Mouse (Mus musculus) CH12.LX (cell line): ENCODE measurements at regions not wholly inside any gene's neighbourhood (a gene's known extent, or its start where the extent isn't known, plus 50 kb on each side); places are given as distances from the start of the nearest gene placed in this dataset.

Experiments used
- DNase-seq: peaks from one replicate; pipeline ENCODE4 v3.0.0-alpha.2; 2013; ENCODE audit errors: extremely low read depth
- H3K27ac ChIP-seq: 2 replicates; pipeline ENCODE4 v1.5.1; 2012; ENCODE audit warnings: low read depth, mild to moderate bottlenecking, control low read depth, moderate library complexity; ENCODE audit not compliant: insufficient read depth
- H3K27me3 ChIP-seq: replicated peaks from 2 replicates; pipeline ENCODE3; 2012; ENCODE audit warnings: inconsistent platforms
- H3K36me3 ChIP-seq, 2 experiments: replicated peaks in 1 of 2; 2 replicates each; pipeline versions ENCODE3 to v1.6.1; 2012; ENCODE audit warnings: inconsistent platforms in 1 of 2, low read length in 1 of 2, mild to moderate bottlenecking in 1 of 2, mixed read lengths in 1 of 2, moderate library complexity in 1 of 2; ENCODE audit not compliant: control insufficient read depth in 1 of 2, insufficient read depth in 1 of 2
- H3K4me1 ChIP-seq, 2 experiments: 2 replicates each; pipeline ENCODE4 v1.6.1; 2012; ENCODE audit warnings: inconsistent platforms in 1 of 2, moderate library complexity in 1 of 2; ENCODE audit not compliant: insufficient read depth in 2 of 2, control insufficient read depth in 1 of 2
- H3K4me2 ChIP-seq: 2 replicates; pipeline ENCODE4 v1.6.1; 2012; ENCODE audit warnings: low read depth, mild to moderate bottlenecking, control low read depth; ENCODE audit not compliant: poor library complexity, insufficient read depth, severe bottlenecking
- H3K4me3 ChIP-seq, 3 experiments: fragments of 150-350 bp in 1 of 3; sonication (generic) in 1 of 3; replicated peaks in 1 of 3; 2 replicates each; pipeline versions ENCODE3 to v1.5.1; 2011 to 2012; ENCODE audit warnings: low read depth in 2 of 3, low read length in 2 of 3, mild to moderate bottlenecking in 2 of 3, moderate library complexity in 2 of 3, control low read depth in 1 of 3, improper control_type of control experiment in 1 of 3, inconsistent platforms in 1 of 3, mixed read lengths in 1 of 3; ENCODE audit not compliant: poor library complexity in 1 of 3
- H3K79me2 ChIP-seq: replicated peaks from 2 replicates; pipeline ENCODE4 v1.6.1; 2012; ENCODE audit warnings: mild to moderate bottlenecking, moderate library complexity; ENCODE audit not compliant: control insufficient read depth, poor library complexity, insufficient read depth, severe bottlenecking; ENCODE audit errors: extremely low read depth
- H3K9ac ChIP-seq: 2 replicates; pipeline ENCODE4 v1.6.1; 2012; ENCODE audit warnings: low read depth, mild to moderate bottlenecking, control low read depth, moderate library complexity; ENCODE audit not compliant: insufficient read depth
- H3K9me3 ChIP-seq: replicated peaks from 2 replicates; pipeline ENCODE3; 2012; ENCODE audit warnings: low read length, inconsistent platforms, mixed read lengths
- CHD1 ChIP-seq: IDR thresholded peaks from 2 replicates; pipeline ENCODE4 v1.6.1; 2012; ENCODE audit warnings: low read depth, low read length, improper control_type of control experiment, inconsistent platforms
- CHD2 ChIP-seq: IDR thresholded peaks from 2 replicates; pipeline ENCODE4 v1.6.1; 2011; ENCODE audit warnings: low read length, improper control_type of control experiment
- CTCF ChIP-seq, 2 experiments: IDR thresholded peaks in 1 of 2; conservative IDR thresholded peaks in 1 of 2; 2 replicates each; pipeline ENCODE4 v1.5.1; 2011 to 2012; ENCODE audit warnings: low read depth in 2 of 2, low read length in 2 of 2, improper control_type of control experiment in 1 of 2, inconsistent platforms in 1 of 2, mild to moderate bottlenecking in 1 of 2, moderate library complexity in 1 of 2
- ELF1 ChIP-seq: IDR thresholded peaks from 2 replicates; pipeline ENCODE4 v1.6.1; 2014; ENCODE audit warnings: low read depth, mild to moderate bottlenecking, inconsistent platforms, low read length, improper control_type of control experiment
- IRF4 ChIP-seq: IDR thresholded peaks from 2 replicates; pipeline ENCODE4 v1.6.1; 2014; ENCODE audit warnings: low read depth, mild to moderate bottlenecking, inconsistent platforms, low read length, improper control_type of control experiment
- JUND ChIP-seq: conservative IDR thresholded peaks from 2 replicates; pipeline ENCODE4 v1.6.1; 2011; ENCODE audit warnings: low read depth, low read length, improper control_type of control experiment
- KAT2A ChIP-seq: IDR thresholded peaks from 2 replicates; pipeline ENCODE4 v1.6.1; 2012; ENCODE audit warnings: low read length, improper control_type of control experiment, inconsistent platforms; ENCODE audit not compliant: insufficient replicate concordance
- MAZ ChIP-seq: IDR thresholded peaks from 2 replicates; pipeline ENCODE4 v1.6.1; 2012; ENCODE audit warnings: low read depth, mild to moderate bottlenecking, inconsistent platforms, low read length, improper control_type of control experiment, moderate library complexity
- MEF2A ChIP-seq: IDR thresholded peaks from 2 replicates; pipeline ENCODE4 v1.6.1; 2014; ENCODE audit warnings: low read depth, mild to moderate bottlenecking, inconsistent platforms, low read length, improper control_type of control experiment, borderline replicate concordance
- MYC ChIP-seq: IDR thresholded peaks from 2 replicates; pipeline ENCODE4 v1.6.1; 2011; ENCODE audit warnings: low read depth, mild to moderate bottlenecking, improper control_type of control experiment, low read length
- POLR2AphosphoS2 ChIP-seq: IDR thresholded peaks from 2 replicates; pipeline ENCODE4 v1.6.1; 2011; ENCODE audit warnings: low read depth, low read length, improper control_type of control experiment
- RAD21 ChIP-seq: IDR thresholded peaks from 2 replicates; pipeline ENCODE4 v1.6.1; 2011; ENCODE audit warnings: low read depth, mild to moderate bottlenecking, low read length, improper control_type of control experiment, moderate library complexity
- SMC3 ChIP-seq: IDR thresholded peaks from 2 replicates; pipeline ENCODE4 v1.6.1; 2011; ENCODE audit warnings: low read depth, low read length, improper control_type of control experiment
- TCF12 ChIP-seq: IDR thresholded peaks from 2 replicates; pipeline ENCODE4 v1.6.1; 2014; ENCODE audit warnings: low read depth, mild to moderate bottlenecking, inconsistent platforms, low read length, improper control_type of control experiment
- UBTF ChIP-seq: IDR thresholded peaks from 2 replicates; pipeline ENCODE4 v1.6.1; 2012; ENCODE audit warnings: low read depth, mild to moderate bottlenecking, inconsistent platforms, low read length, improper control_type of control experiment, moderate library complexity
- USF1 ChIP-seq: IDR thresholded peaks from 2 replicates; pipeline ENCODE4 v1.6.1; 2014; ENCODE audit warnings: low read depth, mild to moderate bottlenecking, inconsistent platforms, low read length, improper control_type of control experiment
- ZC3H11A ChIP-seq: IDR thresholded peaks from 2 replicates; pipeline ENCODE4 v1.6.1; 2012; ENCODE audit warnings: low read depth, mild to moderate bottlenecking, inconsistent platforms, low read length, improper control_type of control experiment
- ZKSCAN1 ChIP-seq: IDR thresholded peaks from 2 replicates; pipeline ENCODE4 v1.6.1; 2012; ENCODE audit warnings: low read depth, inconsistent platforms, low read length, improper control_type of control experiment, borderline replicate concordance
- ZMIZ1 ChIP-seq: IDR thresholded peaks from 2 replicates; pipeline ENCODE4 v1.6.1; 2012; ENCODE audit warnings: low read depth, mild to moderate bottlenecking, inconsistent platforms, low read length, improper control_type of control experiment
- dilution Hi-C: fragments of 300-500 bp; cut with MboI; formaldehyde crosslinking; loops from 2 replicates; pipeline ENCODE4 v1.14.3; 2020; ENCODE audit warnings: low sequenced_read_pairs; ENCODE audit not compliant: extremely low pct_unique_long_range_greater_than_20kb, extremely low pct_ligation_motif_present
- in situ Hi-C: fragments of 300-500 bp; cut with MboI; formaldehyde crosslinking; loops from 3 replicates; pipeline ENCODE4 v1.14.3; 2019; ENCODE audit warnings: low sequenced_read_pairs, low pct_ligation_motif_present, low pct_unique_long_range_greater_than_20kb, mixed read lengths

- H3K4me2 ChIP-seq = no peak overlapping the region
- DNase-seq = no peak
- no peak for TF ChIP-seq UBTF
- TF ChIP-seq MAZ = no peak
- TF ChIP-seq, all 38 proteins: peak for 0
- dilution Hi-C loops = no loop called here
- no peaks in the 10 kb centered on the region for H3K36me3 ChIP-seq
- H3K79me2 ChIP-seq = no peaks in the 10 kb centered on the region
- H3K27ac ChIP-seq = no peak overlapping the region
- H3K4me1 ChIP-seq = no peaks in the 10 kb centered on the region
- H3K4me3 ChIP-seq = no peak overlapping the region
- H3K27me3 ChIP-seq = no peaks in the 10 kb centered on the region
- no peaks in the 10 kb centered on the region for H3K9me3 ChIP-seq
- in situ Hi-C loops = loop anchor here (25.0 kb wide), 1 partner anchor 886 kb away; no protein-coding TSS in a partner anchor
- no peak overlapping the region for H3K9ac ChIP-seq
Measured at GRCm38 (mm10) chr2:48001230-48001629, 812.7 kb upstream of the Acvr2a start.

GRCm38 (mm10) chr2:48001800-48002507, 812.0 kb upstream of the Acvr2a start:
- no peaks in the 10 kb centered on the region for H3K36me3 ChIP-seq
- dilution Hi-C loops = no loop called here
- no peaks in the 10 kb centered on the region for H3K79me2 ChIP-seq
- no peak overlapping the region for H3K9ac ChIP-seq
- H3K27me3 ChIP-seq = no peaks in the 10 kb centered on the region
- TF ChIP-seq MYC = no peak
- TF ChIP-seq JUND = no peak
- TF ChIP-seq RAD21 = peak; percentile 59
- peak; percentile 52 for TF ChIP-seq SMC3
- no peak for TF ChIP-seq POLR2AphosphoS2
- no peak for TF ChIP-seq CHD1
- peak in 1 of 2 experiments; percentile 49; a peak in 3 of 4 replicates for TF ChIP-seq CTCF (conservative IDR thresholded peaks at IDR 0.05 in 1 of 2, IDR thresholded peaks at IDR 0.05 in 1 of 2; ENCODE audit: low read depth in 2 of 2, low read length in 2 of 2)
- no peak for TF ChIP-seq ZKSCAN1
- no peak for TF ChIP-seq USF1
- TF ChIP-seq ZMIZ1 = no peak
- TF ChIP-seq TCF12 = no peak
- no peak for TF ChIP-seq CHD2
- TF ChIP-seq ZC3H11A = no peak
- no peak for TF ChIP-seq MEF2A
- TF ChIP-seq ELF1 = no peak
- no peak for TF ChIP-seq IRF4
- TF ChIP-seq KAT2A = no peak
- peak; percentile 44 for DNase-seq
- in situ Hi-C loops = loop anchor here (25.0 kb wide), 1 partner anchor 885 kb away; no protein-coding TSS in a partner anchor
- no peaks in the 10 kb centered on the region for H3K4me1 ChIP-seq
- no peak overlapping the region for H3K4me3 ChIP-seq
- no peaks in the 10 kb centered on the region for H3K9me3 ChIP-seq
- H3K4me2 ChIP-seq = no peak overlapping the region
- no peak overlapping the region for H3K27ac ChIP-seq
